Mouse (Mus musculus) limb, embryonic 13.5 days (tissue): ENCODE data around the gene Dhx57. TPM values are rescaled to one million over a fixed set of nuclear protein-coding genes. Genes with fewer than 3 reads are reported as not detected.
"Not testable (repeated sequence)": the region's sequence is repeated elsewhere in the genome, so short reads cannot be mapped to it uniquely, and the experiment has no call there.

Experiments
- ATAC-seq: fragments of 200-750 bp; cut with Nextera tagmentation; 2 replicates; pipeline ENCODE4 v1.8.0; 2017; ENCODE audit warnings: low read depth, moderate number of reproducible peaks, moderate TSS enrichment; ENCODE audit not compliant: low FRiP score
- H3K27ac ChIP-seq: fragments of 300-500 bp; sonication (generic); 2 replicates; pipeline ENCODE4 v1.5.1; 2015; ENCODE audit warnings: inconsistent platforms, mild to moderate bottlenecking, moderate library complexity
- H3K27me3 ChIP-seq: fragments of 300-500 bp; sonication (generic); 2 replicates; pipeline ENCODE4 v1.6.1; 2015; ENCODE audit warnings: mild to moderate bottlenecking, inconsistent platforms
- H3K36me3 ChIP-seq: fragments of 300-500 bp; sonication (generic); 2 replicates; pipeline ENCODE4 v1.6.1; 2015; ENCODE audit warnings: inconsistent platforms, mild to moderate bottlenecking, moderate library complexity
- H3K4me1 ChIP-seq: fragments of 300-500 bp; sonication (generic); 2 replicates; pipeline ENCODE4 v1.6.1; 2015; ENCODE audit warnings: inconsistent platforms
- H3K4me2 ChIP-seq: fragments of 300-500 bp; sonication (generic); replicated peaks from 2 replicates; pipeline ENCODE4 v1.6.1; 2015; ENCODE audit warnings: inconsistent platforms, mild to moderate bottlenecking, moderate library complexity
- H3K4me3 ChIP-seq: fragments of 300-500 bp; sonication (generic); 2 replicates; pipeline ENCODE4 v1.5.1; 2015; ENCODE audit warnings: moderate library complexity, mild to moderate bottlenecking, inconsistent platforms
- H3K9ac ChIP-seq: fragments of 300-500 bp; sonication (generic); 2 replicates; pipeline ENCODE4 v1.6.1; 2015; ENCODE audit warnings: mild to moderate bottlenecking, inconsistent platforms
- H3K9me3 ChIP-seq: fragments of 300-500 bp; sonication (generic); 2 replicates; pipeline ENCODE4 v1.6.1; 2016; ENCODE audit warnings: inconsistent platforms
- WGBS: fragments of 180-500 bp; shearing (Covaris S2); methylation state at CpG from one replicate; pipeline ENCODE4 v1.1.7; 2015; 5-methylcytosine and 5-hydroxymethylcytosine counted together
- polyA plus RNA-seq: library from polyadenylated mRNA; unstranded; fragments of >200 nt; fragmentation: Nextera tagmentation; extraction: Ambion mirVana; gene quantifications from 2 replicates; pipeline ENCODE4 v1.2.1, GENCODE M21; 2015

The Dhx57 gene
- polyA plus RNA-seq, 1 experiment from 2014 or later = 25.5 TPM

DNA sequence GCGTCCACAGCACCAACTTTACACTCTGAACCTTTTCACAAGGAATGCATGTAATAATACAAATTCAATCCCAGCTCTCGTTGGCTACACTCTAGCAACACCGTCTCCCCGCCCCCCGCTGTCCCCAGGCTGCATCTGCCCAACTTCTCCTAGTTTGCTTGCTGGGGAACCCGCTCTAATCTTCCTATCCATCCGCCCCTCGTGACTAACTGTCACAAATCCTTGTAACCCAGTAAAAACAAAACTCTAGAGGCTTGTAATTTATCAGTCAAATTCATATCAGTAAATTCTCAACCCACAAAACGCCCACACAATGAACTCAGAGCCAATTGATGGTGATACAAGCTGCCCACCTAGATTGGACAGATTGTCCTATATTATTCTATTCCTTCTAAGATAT is 69.1 kb downstream of the Dhx57 start:
- WGBS = 67% methylated on average over 9 of the region's 9 CpGs
- Histone ChIP-seq H3K36me3 (no peaks in the 10 kb centered on the region), H3K4me1 (no peaks in the 10 kb centered on the region; the same call in 1 of the 2 replicates), H3K4me2 (no peak overlapping the region), H3K9me3 (no peaks in the 10 kb centered on the region), H3K9ac (no peak overlapping the region), H3K4me3 (no peak overlapping the region), H3K27ac (no peak overlapping the region), H3K27me3 (no peaks in the 10 kb centered on the region)
- ATAC-seq = no peak

DNA sequence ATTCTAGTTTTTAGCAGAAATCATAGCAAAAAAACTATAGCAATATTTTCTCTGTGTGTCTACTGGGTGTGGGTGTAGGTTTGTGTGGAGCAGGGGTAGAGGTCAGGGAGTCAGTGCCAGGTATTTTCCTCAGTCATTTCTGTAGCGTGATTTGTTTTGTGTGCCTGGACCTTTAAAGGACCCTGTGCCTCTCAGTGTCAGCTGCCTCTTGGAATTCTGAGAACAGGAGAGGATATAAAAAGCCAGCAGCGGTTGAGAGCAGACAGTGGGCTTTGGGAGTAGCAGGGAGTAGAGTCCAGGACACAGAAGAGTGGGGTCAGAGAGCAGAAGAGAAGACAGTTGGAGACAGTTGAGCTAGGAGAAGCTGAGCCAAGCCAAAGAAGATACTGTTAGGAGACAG is 70.1 kb downstream of the Dhx57 start:
- no peak for ATAC-seq
- H3K9ac ChIP-seq = no peak overlapping the region
- H3K27ac ChIP-seq = no peak overlapping the region
- no peak overlapping the region for H3K4me2 ChIP-seq
- H3K27me3 ChIP-seq = no peaks in the 10 kb centered on the region
- no peak overlapping the region for H3K4me3 ChIP-seq
- no peaks in the 10 kb centered on the region for H3K36me3 ChIP-seq
- WGBS = 67% methylated on average over 2 of the region's 2 CpGs
- no peaks in the 10 kb centered on the region; the same call in 1 of the 2 replicates for H3K4me1 ChIP-seq
- no peaks in the 10 kb centered on the region for H3K9me3 ChIP-seq

DNA sequence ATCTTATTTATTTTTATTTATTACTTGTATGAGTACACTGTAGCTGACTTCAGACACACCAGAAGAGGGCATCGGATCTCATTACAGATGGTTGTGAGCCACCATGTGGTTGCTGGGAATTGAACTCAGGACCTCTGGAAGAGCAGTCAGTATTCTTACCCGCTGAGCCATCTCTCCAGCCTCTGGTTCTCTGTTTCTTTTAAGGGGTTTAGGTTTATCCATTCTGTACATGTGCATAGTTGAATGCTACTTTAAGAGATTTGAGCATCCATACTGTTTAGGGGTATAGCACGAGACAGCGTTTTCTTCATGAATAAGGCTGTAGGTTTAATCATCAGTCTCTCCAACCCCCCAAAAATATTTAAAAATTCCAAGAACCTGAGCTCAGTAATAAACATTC is 76.3 kb downstream of the Dhx57 start:
- H3K4me1 ChIP-seq, H3K27ac ChIP-seq, H3K9me3 ChIP-seq, H3K4me2 ChIP-seq, ATAC-seq, H3K36me3 ChIP-seq, H3K27me3 ChIP-seq, H3K9ac ChIP-seq, H3K4me3 ChIP-seq: not testable (repeated sequence)
- 89% methylated on average over 4 of the region's 4 CpGs for WGBS

DNA sequence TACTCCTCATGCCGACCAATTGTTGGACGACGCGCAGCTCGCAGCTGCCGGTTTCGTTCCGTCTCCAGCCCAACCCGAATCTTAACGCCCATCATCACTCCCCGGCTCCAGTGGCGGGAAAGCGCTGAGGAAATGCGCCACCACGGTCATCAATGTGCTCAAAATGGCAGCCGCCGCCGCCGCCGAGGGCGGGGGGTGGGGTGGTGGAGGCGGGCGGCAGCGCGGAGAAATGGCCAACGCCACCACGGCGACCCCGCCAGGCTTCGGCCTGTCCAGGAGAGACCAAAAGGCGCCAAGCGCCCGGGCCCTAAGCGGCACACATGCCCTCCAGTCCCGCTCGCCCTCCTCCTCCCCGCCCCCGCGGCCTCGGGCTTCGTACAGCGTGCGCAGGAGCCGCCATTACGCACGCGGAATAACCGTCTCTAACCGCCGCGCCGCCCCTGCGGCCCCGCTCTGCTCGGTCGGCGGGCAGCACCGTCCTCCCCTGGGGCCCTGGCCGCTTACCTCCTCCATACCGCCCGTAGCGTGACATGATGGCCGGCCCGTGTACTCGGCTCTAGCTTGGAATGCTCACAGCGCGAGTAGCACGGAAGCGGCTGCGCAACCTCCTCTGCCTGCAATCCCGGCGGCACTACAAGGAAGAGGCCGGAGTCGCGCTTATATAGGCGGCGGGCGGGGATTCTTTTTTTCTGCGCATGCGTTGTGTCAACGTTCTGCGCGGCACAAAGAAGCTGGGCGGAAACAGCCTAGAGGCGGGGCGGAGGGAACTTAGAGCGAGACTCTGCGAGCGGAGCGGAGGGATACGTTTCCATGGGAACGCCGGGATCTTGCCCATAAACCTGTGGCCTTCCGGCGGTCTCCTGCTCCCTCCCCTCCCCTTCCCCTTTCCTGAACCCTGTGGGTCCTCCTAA is 83.3 kb downstream of the Dhx57 start, which contains the start of the genes Srsf7 and Ttc39d:
Srsf7 (minus strand) TSS at position 637 of the 911 bp plus-strand sequence.
Ttc39d (plus strand) TSS at position 790 of the 911 bp plus-strand sequence.
- Histone ChIP-seq H3K4me1 (peaks cover 17% of the 10 kb centered on the region; the same call in 1 of the 2 replicates), H3K27me3 (no peaks in the 10 kb centered on the region), H3K9me3 (no peaks in the 10 kb centered on the region), H3K27ac (peak within 1 kb of the TSS; percentile 99), H3K9ac (peak within 1 kb of the TSS; percentile 99), H3K36me3 (peaks cover 27% of the 10 kb centered on the region), H3K4me3 (peak within 1 kb of the TSS; percentile 94), H3K4me2 (peak within 1 kb of the TSS; percentile 92)
- WGBS = under 1% methylated on average over 61 of the region's 95 CpGs
- peak; percentile 93 for ATAC-seq

DNA sequence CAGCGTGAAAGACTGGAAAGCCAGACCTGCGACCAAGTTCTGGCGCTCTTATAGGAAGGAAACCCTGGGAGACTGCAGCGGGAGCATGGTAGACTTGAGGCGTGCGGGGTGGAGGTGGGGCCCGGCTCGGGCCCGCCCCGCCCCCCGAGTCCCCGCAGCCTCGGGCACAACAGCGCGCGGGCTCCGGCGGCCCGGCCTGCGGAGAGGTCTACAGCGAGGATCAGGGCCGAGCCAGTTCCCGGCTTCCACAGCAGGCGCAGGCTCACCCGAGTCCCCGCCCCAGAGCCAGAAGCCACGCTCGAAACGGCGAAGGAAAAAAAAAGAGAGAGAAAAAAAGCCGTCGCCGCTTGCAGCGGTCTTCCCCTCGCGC is 84.0 kb downstream of the Dhx57 start:
- Histone ChIP-seq H3K4me2 (peak overlapping the region; percentile 92), H3K36me3 (peaks cover 33% of the 10 kb centered on the region), H3K4me3 (peak overlapping the region; percentile 94), H3K27ac (peak overlapping the region; percentile 99), H3K9me3 (no peaks in the 10 kb centered on the region), H3K9ac (peak overlapping the region; percentile 99), H3K4me1 (peaks cover 17% of the 10 kb centered on the region; the same call in 1 of the 2 replicates), H3K27me3 (no peaks in the 10 kb centered on the region)
- under 1% methylated on average over 36 of the region's 36 CpGs for WGBS
- peak; percentile 48 for ATAC-seq

DNA sequence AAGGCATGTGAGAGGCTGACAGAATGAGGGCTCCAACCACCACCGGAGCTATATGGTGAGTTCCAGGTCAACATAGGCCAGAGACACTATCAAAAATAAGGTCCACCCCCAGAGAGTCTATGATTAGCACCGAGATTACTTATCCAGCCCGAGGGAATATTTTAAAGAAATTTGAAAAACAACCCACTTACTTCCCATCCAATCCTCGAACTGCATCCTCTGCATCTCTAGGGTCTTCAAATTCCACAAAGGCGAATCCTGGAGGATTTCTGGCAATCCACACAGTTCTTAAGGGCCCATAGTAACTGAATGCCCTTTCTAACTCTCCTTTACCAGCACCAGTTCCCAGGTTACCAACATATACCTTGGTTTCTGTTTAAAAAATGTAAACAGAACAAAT is 84.6 kb downstream of the Dhx57 start:
- WGBS = 25% methylated on average over 5 of the region's 5 CpGs
- peak overlapping the region; percentile 99 for H3K9ac ChIP-seq
- peak overlapping the region; percentile 99; the same call in 1 of the 2 replicates for H3K27ac ChIP-seq

DNA sequence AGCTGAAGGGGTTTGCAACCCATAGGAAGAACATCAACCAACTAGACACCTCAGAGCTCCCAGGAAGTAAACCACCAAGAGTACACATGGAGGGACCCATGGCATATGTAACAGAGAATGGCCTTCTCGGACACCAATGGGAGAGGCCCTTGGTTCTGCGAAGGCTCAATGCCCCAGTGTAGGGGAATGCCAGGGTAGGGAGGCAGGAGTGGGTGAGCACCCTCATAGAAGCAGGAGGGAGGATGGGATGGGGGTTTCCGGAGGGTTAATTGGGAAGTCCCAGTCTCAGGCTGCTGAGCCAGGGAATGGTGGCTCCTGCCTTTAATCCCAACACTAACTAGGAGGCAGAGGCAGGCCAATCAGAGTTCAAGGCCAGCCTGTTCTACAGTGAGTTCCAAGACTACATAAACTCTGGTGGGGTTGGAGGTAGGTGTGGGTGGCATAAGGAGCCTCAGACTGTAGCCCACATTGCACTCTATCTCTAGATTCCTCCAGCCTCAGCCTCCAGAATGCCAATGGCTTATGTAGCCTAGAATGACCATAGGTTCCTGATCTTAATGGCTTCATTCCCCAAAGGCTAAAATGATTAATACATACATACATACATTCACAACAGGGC is 91.0 kb downstream of the Dhx57 start:
- 86% methylated on average over 3 of the region's 3 CpGs for WGBS
- Histone ChIP-seq H3K36me3 (peaks cover 84% of the 10 kb centered on the region), H3K4me2 (no peak overlapping the region), H3K27me3 (no peaks in the 10 kb centered on the region), H3K9ac (no peak overlapping the region), H3K9me3 (no peaks in the 10 kb centered on the region), H3K27ac (no peak overlapping the region), H3K4me3 (no peak overlapping the region), H3K4me1 (peaks cover 6% of the 10 kb centered on the region; the same call in 1 of the 2 replicates)
- ATAC-seq = no peak

More for the DNA sequence above, 84.6 kb downstream of the Dhx57 start:
- H3K4me1 ChIP-seq = peaks cover 17% of the 10 kb centered on the region; the same call in 1 of the 2 replicates
- peak overlapping the region; percentile 92 for H3K4me2 ChIP-seq
- H3K4me3 ChIP-seq = peak overlapping the region; percentile 94
- ATAC-seq = no peak
- H3K27me3 ChIP-seq = no peaks in the 10 kb centered on the region
- H3K36me3 ChIP-seq = peaks cover 37% of the 10 kb centered on the region
- no peaks in the 10 kb centered on the region for H3K9me3 ChIP-seq

DNA sequence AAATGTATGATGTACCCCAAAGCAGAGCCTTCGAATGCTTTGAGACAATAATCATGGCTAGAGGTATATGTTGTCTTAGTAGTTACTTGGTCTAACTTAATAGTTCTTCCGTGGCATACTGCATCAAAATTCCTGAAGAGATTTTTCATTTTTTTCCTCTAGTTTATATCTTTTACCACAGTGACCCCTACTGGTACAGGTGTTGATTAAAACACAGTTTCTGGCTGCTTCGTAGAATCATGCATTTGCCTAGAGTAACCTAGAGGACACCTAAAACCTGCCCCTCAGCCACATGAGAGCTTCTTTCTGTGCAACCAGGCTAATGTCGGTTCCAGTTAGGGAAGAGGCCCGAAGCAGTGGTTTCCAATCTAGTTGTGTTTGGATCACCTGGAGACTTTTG is 97.2 kb downstream of the Dhx57 start:
- Histone ChIP-seq H3K4me1 (peaks cover 7% of the 10 kb centered on the region), H3K4me3 (no peak overlapping the region), H3K9me3 (no peaks in the 10 kb centered on the region), H3K4me2 (no peak overlapping the region), H3K9ac (no peak overlapping the region), H3K27ac (no peak overlapping the region), H3K36me3 (peaks cover 37% of the 10 kb centered on the region), H3K27me3 (no peaks in the 10 kb centered on the region)
- no peak for ATAC-seq
- 76% methylated on average over 5 of the region's 5 CpGs for WGBS

Other genes with a start within 250 kb of the Dhx57 start
- gene Hnrnpll, start 228.1 kb downstream of the Dhx57 start, polyA plus RNA-seq = 63.7 and 64.1 TPM in 2 replicates
- gene Galm, start 163.0 kb downstream of the Dhx57 start, polyA plus RNA-seq = 15.5 and 17.2 TPM in 2 replicates
- 721 and 736 TPM in 2 replicates for gene Srsf7, start 83.2 kb downstream of the Dhx57 start, polyA plus RNA-seq
- gene Ttc39d, start 83.0 kb downstream of the Dhx57 start, polyA plus RNA-seq = 0.10 and 0.17 TPM in 2 replicates
- 37.3 and 38.4 TPM in 2 replicates for gene Gemin6, start 66.0 kb downstream of the Dhx57 start, polyA plus RNA-seq
- 18.9 and 19.7 TPM in 2 replicates for gene Morn2, start 273 bp downstream of the Dhx57 start, polyA plus RNA-seq
- gene Arhgef33, start 16.9 kb upstream of the Dhx57 start, polyA plus RNA-seq = 1.2 and 1.5 TPM in 2 replicates
- gene Gm10190, start 83.1 kb upstream of the Dhx57 start, polyA plus RNA-seq = 2.3 and 2.7 TPM in 2 replicates
- 5.3 and 5.4 TPM in 2 replicates for gene Sos1, start 190.0 kb upstream of the Dhx57 start, polyA plus RNA-seq